Mouse (Mus musculus): Measurements from ENCODE around the gene Itpkb.

The Itpkb gene

DNA sequence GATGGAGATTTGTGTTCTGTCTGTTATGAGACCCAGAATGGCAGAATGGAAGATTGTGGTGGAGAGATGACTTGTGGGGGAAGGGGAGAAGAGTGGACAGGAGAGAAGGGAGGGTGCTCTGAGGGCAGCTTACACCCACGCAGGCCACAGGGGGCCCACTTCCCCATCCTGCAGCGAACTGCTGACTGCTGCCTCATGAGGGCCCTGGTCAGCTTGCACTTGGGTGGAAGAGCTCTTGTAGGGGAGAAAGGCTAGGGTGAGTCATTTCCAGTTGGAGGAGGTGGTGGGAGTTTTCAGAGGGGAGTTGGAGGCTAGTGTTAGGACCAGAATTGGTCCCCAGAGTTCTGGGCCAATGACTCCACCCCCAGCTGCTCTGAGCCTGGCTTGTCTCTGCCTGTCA, 86.8 kb downstream of the Itpkb start:
- no peak for DNase-seq (ENCODE audit: low read depth, low spot score)

DNA sequence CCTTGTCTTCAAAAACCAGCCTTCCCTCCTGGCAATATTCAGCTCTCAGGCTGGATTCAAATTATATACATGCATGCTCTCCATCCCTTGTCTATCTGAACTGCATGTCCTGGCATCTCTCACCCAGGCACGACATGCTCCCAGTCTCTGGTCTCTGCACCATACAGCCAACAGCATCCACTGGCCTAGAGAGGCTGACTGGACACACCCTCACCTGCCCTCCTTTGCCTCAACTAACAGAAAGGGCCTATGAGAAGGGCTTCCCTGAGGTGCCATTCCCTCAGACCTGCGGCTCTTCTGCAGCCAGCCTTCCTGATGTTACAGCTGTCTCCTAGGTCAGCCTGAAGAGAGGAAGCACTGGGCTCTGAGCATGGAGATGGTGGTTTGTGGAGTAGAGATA, 88.8 kb downstream of the Itpkb start:
- no peak for DNase-seq (ENCODE audit: low read depth, low spot score)

DNA sequence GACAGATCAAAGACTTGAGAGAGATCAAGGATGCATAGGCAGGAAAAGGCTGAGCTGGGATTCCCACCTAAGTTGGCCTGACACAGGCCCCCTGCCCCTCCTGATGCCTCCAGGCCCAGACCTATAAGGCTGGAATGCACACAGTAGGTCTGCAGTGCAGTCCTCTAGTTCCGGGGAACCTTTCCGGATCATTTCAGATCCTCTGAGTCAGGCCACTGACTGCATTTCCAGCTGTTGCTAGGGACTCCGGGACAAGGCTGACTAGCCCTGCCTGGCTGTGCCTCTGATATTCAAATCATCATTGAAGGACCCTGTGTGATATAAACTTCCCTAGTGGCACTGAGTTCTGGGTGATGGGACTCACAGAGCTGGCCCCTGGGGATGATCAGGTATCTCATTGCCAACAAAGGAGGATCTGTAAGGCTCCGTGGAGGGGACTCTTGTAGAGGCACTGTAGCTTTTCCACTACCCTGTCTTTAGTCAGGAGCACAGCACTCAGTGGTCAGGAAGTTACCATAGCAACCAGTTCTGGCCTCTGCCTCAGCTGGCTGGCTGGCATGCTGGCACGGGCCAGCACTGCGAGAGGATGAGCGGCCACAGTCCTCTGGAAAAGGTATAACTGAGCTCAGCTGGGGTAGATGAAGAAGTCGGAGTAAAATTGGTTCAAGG, 90.3 kb downstream of the Itpkb start:
- DNase-seq (ENCODE audit: low read depth, low spot score), result no peak

DNA sequence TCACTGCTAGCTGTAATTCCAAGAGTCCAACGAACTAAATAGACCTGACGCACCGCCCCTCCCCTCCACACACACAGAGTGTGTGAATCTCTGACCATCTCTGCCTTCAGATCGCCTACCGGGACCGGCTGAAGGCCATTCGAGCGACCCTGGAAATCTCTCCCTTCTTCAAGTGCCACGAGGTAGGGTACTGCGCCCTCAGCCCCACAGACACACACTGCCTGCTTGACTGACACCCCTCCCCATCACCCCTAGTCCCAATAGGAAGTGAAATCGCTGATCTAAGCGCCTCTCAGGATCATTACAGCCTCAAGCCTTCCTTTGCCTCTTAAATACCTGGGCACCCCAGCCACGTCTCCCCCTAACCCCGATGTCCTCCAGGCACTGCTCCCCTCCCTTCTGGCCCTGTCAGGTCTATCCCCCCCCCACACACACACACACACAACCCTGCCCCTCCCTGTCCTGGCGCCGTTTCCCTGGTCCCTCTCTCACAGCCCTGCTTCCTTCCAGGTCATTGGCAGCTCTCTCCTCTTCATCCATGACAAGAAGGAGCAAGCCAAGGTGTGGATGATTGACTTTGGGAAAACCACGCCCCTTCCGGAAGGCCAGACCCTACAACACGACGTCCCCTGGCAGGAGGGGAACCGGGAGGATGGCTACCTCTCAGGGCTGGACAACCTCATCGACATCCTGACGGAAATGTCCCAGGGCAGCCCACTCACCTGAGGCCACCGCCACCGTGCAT, 91.1 kb downstream of the Itpkb start:
- peak; percentile 41 for DNase-seq (ENCODE audit: low read depth, low spot score)

DNA sequence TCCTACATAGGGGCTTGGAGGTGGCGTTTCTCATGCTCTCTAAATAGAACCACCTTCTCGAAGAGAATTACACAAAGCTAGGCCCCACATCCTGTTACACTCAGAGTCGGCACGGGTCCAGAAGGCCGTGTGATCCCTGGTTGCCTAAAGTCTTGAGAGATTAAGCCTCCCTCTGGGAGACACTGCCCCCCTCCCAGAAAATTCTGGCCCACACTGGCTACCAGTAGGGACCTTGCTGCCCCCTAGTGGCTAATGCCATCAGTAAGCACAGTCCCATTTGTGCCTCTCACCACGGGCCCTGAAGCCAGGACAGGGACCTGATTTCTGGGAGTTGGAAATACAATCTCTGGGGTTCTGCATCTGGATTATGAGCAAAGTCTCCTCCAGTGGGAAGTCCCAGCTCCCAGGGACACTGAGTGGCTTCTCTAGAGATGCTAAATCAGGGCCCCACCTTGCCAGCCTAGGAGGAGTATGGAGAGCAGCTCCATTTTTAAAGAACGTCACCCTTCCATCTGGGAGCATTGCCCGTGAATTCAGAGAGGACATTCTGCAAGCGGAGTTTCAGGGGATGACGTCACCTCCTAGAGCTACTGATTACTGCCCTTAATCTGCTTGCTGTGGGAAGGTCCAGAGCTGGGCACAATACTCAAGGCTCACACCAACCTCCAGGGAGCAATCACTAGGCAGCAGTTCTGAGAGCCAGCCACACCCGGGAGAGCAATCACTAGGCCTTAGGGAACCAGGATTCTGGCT, 92.0 kb downstream of the Itpkb start:
- peak; percentile 83 for DNase-seq (ENCODE audit: low read depth, low spot score)

DNA sequence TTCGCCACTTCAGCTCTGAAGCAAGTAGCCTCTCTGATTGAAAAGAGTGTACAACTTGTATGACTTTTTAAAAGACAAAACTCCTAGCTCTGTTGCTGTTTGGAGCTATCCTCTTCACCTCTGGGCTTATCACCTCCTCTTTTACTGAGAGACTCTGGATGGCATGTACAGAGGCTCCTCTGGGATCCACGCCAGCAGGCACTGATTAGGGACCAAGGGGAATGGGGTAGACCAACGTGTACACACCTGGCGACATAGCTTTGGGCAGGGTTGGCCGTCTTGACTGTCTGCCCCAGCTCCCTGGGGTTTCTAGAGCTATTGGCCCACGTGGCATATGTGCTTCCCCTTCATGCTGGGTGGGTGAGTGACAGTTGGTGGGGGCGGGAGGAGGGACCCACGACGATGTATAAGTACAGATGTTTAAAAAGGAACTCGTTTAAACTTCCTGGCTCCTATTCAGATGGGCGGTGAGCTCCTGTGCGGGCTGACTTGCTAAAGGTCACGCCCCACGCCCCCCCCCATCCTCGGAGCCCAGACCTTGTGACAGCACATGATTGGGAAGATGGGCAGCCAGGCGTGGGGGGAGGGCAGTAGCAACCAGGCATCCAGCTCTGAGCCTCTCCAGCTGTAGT, 92.8 kb downstream of the Itpkb start:
- DNase-seq (ENCODE audit: low read depth, low spot score), result peak; percentile 34

DNA sequence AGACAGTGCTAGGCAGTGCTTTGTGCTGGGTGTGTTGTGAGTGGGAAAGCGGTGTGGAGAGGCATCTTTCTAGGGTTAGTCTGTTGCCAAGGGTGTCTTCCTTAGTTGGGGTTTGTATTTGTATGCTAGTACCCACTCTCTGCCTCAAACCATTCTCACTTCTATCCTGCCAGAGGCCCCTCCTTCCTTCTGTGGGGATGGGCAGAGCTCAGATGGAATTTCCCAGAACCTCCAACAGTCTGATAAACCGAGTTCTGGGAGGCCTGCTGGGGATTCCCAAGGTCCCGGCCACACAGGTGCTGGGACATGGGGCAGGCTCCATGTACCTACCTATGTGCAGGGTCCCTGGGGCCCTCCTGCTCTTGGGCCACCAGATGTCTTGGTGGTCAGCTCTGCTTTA, 93.6 kb downstream of the Itpkb start:
- no peak for DNase-seq (ENCODE audit: low read depth, low spot score)

DNA sequence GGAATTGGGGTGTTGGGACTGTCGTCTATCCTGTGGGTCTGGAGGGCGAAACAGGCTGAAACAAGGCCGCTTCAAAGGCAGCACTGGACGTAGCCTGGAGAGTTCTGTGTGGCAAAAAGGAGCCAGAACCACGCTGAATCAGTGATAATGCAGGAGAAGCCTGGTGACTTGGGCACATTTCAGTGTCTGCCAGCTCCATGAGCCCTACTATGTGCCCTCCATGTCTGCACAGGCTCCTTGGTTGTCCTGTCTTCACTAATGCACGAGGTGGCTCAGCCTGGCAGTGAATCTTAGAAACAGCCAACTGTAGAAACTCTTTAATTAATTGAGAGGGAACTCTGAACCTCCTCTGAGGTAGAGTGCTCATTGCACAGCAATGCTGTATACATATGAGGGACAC, 96.1 kb downstream of the Itpkb start:
- no peak for DNase-seq (ENCODE audit: low read depth, low spot score)

DNA sequence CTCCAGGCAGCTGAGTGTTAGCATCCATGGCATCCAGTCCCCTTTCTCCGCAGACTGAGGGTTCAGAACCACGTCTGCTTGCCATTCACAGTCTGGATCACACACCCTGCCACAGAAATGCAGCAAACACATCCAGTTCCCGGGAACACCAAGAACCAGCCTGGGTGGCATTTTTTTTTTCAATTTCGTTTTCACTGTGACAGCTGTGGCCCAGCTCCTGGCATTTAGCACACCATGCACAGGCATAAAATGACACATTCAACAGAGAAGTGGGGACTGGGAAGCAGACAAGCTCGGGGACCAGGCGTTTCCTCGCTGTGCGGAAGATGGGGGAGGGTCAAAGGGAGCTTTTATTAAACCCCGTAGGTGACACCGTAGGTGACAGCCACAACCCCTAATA, 97.4 kb downstream of the Itpkb start:
- DNase-seq (ENCODE audit: low read depth, low spot score), result no peak

DNA sequence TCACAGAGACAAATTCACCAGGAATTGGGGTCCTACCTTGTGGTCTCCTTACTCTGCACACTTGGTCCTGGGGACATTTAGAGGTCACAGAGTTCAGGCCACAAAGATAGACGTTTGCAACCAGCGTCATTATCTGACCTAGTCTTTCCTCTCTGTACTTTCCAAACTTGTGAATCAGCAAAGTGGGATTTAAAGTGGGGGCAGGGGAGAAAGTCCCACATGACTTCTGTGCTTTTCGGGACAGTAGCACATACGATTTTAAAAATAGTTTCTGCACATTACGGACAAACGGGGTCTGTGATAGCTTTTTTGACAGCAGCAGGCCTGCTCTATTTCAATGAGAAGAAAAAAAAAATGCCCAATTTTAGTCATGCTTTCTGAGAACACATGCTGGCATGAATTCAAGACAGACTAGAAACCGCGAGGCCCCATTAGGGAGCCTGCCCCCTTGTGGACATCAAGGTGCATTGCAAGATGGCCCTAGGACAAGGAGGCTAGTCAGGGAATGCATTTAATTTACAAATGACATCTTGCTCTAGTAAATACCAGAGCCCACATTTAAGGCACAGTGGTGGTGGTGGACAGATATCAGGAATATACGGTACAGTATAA, 97.9 kb downstream of the Itpkb start:
- peak; percentile 64 for DNase-seq (ENCODE audit: low read depth, low spot score)

DNA sequence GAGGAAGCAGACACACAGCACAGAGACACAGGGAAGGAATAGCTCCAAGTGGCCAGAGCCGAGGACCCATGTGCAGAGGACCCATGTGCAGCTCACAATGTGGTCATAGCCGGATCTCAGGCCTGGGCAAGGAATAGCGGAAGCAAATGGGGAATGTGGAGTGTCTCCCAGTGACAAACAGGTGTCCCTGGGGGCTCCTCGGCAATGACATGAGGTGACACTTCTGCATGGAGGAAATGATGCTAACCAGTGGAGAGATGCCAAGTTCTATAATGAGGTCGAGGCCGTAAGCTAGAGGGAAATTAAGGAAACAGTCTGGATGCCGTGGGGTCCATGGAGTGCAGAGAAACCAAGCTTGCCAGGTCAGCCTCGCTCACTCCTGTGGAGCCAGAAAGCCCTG, 98.6 kb downstream of the Itpkb start:
- DNase-seq (ENCODE audit: low read depth, low spot score), result no peak

DNA sequence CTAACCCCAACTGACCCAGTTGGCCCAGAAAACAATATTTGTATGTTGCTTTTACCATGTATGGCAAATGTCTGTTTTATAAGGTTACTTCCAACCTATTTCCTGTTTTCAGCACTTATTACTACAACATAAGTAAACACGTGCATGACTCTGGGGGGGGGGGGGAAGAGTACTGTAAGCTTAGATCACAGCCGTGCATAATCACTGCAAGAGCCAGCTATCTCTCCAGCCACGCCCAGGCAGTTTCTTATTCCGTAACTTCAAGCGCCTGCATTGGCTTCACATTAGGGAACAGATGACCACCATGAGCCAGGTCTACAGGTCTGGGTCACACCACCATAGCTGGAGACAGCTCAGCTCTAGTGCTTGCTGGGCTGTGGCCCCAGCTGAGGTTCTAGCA, 99.5 kb downstream of the Itpkb start:
- DNase-seq (ENCODE audit: low read depth, low spot score), result no peak

DNA sequence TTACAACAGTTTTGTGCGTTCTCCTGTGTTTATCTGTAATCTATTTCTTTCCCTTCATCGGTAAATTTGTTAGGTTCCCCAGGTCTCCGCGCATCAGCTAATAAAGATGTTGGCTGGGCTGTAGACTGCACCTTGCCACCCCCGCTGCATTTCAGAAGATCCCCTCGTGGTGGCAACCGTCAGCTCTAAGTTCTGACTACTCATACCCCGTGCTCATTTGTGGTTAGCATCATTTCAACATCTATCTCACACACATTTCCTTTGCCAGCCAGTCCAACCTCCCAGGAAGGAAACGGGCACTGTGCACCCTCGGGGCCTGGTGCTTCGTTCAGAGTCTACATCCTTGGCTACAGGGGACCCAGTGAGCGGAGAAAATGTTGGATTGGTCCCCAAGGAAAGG, 101.5 kb downstream of the Itpkb start:
- DNase-seq (ENCODE audit: low read depth, low spot score), result no peak

DNA sequence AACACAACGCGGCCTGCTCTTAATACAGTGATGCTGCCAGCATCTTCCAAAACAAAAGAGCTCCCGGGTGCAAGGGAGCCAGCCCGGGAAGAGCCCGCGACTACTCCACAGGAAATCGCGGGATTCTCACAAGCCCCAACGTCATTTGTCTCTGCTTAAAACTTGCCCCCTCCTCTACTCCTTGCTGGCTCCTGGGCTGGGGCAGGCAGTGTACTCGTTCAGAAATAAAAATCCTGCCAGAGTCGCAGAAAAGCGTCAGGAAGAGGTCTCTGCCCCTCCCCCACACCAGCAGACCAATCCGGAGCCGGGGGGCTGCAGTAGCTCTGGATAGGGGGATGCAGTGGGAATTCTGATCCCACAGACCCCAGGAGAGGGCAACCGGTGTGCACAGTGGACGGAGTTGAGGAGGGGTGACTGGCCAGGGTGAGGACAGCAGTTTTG, 102.8 kb downstream of the Itpkb start:
- DNase-seq (ENCODE audit: low read depth, low spot score), result peak; percentile 38

DNA sequence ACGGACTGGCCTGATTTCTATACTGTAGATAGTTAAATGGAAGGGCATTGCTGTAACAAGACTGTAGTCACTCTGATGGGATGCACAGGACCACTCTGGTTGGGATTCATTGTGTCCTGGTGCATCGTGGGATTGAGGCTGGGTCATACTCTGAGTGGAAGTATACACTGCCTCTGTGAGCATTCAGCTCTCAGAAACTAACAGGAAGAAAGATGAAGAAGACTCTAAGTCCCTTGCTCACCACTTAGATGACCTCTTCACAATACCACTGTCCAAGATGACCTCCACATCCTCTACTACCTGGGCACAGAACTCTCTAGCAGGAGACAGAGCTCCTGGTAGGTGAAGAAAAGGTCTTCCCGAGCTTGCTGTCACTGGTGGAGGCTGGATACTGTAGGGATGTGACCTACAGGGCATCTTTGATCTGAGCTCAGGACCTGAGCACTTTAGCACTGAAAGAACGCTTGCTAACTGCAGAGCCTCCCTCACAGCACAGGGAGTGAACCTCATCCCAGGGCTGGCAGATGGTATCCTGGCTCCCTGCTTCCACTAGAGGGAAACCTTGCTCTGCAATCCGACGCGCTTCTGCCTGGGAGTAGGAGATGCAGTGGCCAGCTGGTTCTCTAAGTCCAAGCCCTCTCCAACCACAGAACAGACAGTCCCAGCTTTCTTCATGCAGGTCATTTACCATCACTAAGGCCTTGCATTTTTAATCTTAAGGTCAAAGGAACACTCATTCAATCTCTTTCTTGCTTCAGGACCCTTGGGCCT, 103.7 kb downstream of the Itpkb start:
- peak; percentile 85 for DNase-seq (ENCODE audit: low read depth, low spot score)

DNA sequence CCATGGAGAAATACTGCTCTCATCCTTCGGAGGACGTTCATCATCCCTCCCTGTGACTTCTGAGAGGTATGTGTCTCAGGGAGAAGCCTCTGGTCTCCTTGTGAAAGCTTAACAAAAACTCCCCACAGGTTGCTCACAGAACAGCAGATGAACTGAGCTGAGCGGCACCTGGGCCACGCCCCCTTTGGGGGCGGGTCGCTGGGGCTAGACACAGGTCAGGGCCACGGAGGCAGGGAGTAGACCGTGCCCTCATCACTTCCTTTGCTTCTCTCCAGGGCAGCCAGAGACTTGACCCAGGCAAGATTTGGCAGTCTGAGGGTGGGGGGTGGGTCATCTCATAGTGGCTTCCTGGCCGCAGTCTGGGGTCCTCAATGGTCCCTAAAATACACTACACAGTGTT, 104.6 kb downstream of the Itpkb start:
- peak; percentile 81 for DNase-seq (ENCODE audit: low read depth, low spot score)

DNA sequence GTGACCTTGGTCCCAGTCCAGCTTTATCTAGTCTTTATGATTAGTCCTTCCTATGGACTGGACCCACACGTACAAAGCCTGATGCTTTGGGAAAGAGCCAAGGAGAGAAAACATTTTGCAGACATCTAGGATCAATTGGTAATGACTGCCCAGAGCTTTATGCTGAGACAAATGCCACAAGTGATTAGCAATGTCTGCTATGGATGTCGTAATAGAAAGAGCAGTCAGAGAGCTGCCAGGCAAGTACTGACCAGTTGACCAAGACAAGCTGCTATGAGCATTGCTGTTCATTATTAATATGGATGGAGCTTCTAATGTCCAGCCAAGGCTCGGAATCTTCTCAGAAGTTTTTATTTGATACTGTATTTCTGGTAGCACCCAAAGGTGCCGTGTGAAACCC, 109.2 kb downstream of the Itpkb start:
- no peak for DNase-seq (ENCODE audit: low read depth, low spot score)

DNA sequence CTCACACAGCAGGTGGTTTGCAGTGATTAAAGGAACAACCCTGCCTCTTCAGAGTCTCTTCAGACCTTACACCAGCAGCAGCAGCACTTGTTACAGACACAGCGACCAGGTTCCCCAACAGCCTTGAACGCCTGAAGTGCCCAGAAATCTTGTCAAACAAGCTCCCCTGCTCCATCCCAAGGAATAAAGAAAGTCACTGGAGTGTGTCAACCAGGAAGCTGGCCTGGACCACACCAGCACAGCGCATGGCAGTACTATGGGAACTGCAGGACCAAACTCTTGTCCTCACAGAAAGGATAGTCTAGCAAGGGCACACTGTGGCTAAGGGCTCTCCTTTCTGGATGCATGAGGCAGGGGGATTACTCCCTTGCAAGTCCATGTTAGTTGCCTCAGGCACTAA, 114.1 kb downstream of the Itpkb start:
- no peak for DNase-seq (ENCODE audit: low read depth, low spot score)

DNA sequence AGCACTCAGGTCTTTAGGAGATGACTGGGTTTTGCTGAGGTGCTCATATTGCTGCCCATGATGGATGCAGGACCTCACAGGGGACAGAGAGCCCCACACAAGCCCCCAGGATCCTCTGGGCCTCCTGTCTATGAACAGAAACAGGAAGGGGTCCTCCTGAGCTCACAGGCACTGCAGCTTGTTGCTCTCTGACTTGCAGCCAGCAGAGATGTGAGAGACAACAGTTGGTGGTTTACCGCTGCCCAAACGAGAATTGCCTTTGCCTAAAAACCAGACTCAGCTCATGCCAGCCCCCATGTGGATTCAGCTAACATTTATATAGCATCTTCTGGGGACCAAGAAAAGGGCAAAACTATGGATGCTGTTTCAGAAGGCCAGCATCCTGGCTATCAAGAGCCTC, 119.4 kb downstream of the Itpkb start:
- no peak for DNase-seq (ENCODE audit: low read depth, low spot score)

DNA sequence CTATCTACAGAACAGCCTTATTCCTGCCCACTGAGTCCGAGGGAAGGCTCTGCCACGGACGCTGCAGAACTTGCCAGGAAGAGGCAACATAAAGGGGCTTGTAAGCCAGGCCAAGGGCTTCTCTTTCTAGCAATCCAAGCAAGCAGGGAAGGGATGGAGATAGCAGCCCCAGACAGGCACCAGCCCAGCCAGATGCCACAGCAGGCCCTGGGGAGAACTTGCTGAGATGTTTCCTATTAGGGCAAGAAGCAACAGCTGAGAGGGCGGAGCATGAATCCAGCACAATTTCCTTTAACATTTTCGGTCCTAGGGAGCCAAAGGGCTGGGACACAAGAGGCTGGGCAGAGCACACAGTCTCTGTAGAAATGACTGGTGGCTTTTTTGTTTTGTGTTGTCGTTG, 128.0 kb downstream of the Itpkb start:
- DNase-seq (ENCODE audit: low read depth, low spot score), result no peak

DNA sequence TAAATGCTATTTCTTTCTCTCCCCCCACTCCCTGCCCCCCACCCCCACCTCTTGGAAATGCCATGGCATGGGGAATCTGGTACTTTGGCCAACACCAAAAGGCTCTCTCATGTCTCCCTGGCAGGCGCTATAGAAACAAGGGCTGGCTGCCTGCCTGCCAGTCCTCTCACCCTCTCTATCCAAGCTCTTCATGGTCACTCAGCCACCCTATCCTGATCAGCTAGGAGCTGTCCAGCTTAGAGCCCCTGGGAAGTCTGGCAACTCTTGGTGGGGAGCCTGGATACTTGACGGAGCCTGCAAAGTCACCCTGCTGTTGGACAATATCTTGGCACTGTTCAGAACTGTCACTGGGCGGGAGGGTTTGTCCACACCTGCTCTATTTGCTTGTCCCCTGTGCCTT, 128.4 kb downstream of the Itpkb start:
- no peak for DNase-seq (ENCODE audit: low read depth, low spot score)
